Mouse (Mus musculus): ENCODE measurements around the gene Cpt1c.

The Cpt1c gene

DNA sequence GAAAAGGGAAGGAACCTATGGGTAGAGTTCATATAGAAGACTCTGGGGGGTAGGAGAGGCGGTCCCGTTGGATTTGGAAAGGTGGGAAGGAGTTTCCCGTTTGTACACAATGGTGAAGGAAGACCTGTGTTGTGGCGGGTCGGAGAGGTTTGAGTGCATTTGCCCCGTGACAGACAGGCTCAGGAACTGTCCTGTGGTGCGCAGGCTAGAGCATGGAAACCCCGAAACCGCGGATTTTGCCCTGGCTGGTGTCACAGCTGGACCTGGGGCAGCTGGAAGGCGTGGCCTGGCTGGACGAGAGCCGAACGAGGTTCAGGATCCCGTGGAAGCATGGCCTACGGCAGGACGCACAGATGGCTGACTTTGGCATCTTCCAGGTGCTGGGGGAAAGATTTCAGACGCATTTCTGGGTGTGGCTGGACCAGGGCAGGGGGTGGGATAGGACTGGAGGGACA, 23.9 kb upstream of the Cpt1c start, which contains the start of gene Bcl2l12:
TSS of gene Bcl2l12 (minus strand) at position 212 of the 455 bp plus-strand sequence.
- DNase-seq, result peak; percentile 36

DNA sequence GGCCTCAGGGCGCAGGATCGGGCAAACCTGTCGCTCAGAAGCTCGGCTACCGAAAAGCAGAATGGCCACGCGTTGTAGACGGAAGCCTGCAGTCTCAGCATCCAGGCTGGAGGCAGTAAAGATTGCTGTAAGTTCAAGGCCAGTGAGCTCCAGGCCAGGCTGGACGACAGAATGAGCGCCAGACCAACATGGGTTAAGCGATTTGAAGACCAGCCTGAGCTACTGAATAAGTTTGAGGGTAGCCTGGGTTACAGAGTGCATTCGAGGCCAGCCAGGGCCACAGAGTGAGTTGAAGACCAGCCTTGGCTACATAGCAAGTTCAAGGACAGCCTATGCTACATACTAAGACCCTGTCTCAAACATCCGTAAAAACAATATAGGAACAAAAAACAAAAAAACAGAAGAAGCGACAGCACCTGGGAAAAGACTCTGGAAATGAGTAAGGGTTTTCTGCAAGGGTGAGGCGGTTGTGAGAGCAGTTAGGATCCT, 23.3 kb upstream of the Cpt1c start:
- no peak for DNase-seq

GRCm38 (mm10) chr7:44997231-44997939, 22.7 kb upstream of the Cpt1c start, which contains the start of gene Irf3:
Gene Irf3 (plus strand): TSS chr7:44997648.
- peak; percentile 98 for DNase-seq

DNA sequence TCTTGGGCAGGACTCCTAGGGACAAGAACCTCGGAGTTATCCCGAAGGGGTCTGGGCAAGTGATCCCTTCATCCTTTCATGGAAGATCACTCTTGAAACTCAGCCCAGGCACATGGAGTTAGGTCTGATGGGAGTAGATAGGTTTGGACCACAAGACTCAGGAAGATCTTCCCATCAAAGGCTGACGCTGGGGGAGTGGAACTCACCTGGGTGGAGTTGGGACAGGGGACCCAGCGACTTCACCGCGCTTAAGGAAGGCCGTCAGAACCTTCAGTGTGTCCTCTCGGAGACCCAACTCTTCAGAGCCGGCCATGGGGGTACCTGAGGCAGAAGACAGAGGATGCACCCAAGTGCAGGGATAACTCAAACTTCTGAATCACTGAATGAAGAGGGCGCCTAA, 22.0 kb upstream of the Cpt1c start:
- peak; percentile 34 for DNase-seq

DNA sequence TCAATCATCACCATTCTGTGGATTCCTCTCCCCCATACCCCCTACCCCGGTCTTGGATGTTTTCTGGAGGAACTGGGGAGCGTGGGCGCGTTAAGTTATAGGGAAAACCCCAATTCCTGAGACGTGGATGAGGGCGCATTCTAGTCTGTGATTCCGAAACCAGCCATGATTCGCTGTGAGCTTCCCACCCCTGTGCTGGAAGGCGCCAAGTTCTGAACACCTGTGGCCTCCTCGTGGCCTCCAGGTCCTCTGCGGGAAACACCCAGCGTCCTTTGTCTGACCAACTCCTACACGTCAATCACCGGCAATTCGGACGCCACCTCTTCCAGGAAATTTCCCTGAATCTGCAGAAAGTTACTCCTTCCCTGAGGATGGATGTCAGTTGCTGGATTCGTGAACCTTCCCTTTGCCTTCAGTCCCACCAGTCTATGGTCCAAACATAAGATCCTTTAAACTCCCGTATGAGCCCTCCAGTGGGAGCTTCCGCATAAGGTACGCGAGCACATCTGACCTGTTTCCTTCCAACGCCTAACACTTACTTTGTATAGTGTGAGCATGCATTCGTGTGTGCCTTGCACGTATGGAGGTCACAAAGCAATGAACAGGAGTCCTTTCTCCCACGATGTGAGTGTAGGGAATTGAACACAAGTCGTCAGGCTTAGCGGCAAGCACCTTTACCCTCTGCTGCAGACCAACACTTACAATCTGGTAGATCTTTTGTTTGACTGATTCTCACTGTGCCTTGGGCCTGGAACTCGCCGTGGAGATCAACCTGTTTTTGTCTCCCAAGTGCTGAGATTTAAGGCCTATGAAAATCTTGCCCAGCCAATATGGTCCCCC, 12.4 kb upstream of the Cpt1c start:
- DNase-seq, result no peak

- DNase-seq, result peak; percentile 97
Observed at GRCm38 (mm10) chr7:44986192-44986878, 11.7 kb upstream of the Cpt1c start, which contains the start of gene Prmt1. Gene Prmt1 (minus strand): TSS chr7:44986568.

- DNase-seq, result peak; percentile 73
Observed at GRCm38 (mm10) chr7:44985595-44986191, 11.0 kb upstream of the Cpt1c start.

- no peak for DNase-seq
Observed at GRCm38 (mm10) chr7:44984833-44985164, 10.1 kb upstream of the Cpt1c start.

GRCm38 (mm10) chr7:44983944-44984832, 9.5 kb upstream of the Cpt1c start:
- no peak for DNase-seq

DNA sequence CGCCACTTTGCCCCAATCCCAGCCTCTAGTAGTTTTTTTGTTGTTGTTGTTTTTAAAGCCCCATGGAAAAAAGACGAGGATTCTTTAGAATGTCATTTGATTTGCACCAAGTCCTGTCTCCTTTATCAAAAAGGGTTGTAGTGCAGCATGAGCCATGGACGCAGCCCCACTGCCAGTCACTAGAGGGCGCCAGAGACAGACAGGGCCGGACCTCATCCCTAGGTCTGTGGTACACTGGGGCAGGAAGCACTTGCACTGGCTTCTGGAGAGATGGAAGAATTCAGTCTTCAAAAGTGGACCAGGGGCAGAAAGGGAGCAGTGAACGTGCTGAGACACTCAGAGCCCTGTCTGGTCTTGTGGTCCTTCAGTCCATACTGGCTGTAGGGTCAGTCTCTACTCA, 8.4 kb upstream of the Cpt1c start:
- DNase-seq, result peak; percentile 90

DNA sequence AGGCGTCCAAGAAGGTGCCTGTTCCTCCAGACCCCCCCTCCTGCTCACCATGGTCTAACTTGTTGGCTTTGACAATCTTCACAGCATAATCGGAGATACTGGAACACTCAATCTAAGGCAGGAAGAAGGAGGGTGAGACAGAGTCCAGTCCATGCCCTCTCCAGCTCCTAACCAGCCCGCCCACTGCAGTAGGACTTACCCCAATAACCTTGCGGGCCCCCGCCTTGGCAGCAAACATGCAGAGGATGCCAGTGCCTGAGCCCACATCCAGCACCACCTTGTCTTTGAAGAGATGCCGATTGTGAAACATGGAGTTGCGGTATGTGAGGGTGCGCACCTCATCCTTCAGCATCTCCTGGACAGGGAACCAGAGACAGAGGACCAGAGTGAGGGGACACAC, 6.9 kb upstream of the Cpt1c start:
- DNase-seq, result no peak

DNA sequence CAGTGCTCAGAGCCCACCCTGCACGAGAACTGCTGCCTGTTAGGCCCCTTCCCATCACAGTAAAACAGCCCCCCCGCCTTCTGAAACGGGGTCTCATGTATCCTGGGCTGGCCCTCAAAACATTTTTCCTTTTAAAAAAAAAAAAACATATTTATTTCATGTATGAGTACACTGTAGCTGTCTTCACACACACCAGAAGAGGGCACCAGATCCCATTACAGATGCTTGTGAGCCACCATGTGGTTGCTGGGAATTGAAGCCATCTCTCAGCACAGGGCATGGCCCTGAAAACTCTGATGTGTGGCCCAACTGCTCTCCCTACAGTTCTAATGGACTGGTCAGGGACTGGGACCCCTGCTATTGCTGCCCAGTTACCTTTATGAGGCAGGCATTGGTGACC, 3.6 kb upstream of the Cpt1c start:
- DNase-seq, result no peak

- no peak for DNase-seq
Observed at GRCm38 (mm10) chr7:44975117-44975419, 417 bp upstream of the Cpt1c start.

- DNase-seq, result no peak
Observed at GRCm38 (mm10) chr7:44973415-44974130, 1.1 kb downstream of the Cpt1c start.

DNA sequence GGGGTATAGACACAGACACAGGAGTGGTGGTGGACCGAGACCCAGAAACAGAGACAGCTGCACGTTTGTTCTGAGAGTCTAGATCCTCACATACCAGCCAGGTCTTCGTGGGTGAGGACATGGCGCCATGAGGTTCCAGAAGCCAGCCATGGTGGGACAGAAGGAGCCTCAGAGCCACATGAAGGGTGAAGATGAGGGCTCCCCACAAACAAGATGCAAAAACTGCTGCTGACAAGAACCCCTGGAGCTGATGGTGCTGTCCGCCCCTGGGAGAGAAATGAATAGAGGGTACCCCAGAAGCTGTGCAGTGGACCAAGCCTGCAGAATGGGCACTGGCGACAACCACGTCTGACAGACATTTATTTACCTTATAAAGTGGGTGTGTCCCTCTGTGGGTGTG, 3.5 kb downstream of the Cpt1c start:
- DNase-seq, result no peak

DNA sequence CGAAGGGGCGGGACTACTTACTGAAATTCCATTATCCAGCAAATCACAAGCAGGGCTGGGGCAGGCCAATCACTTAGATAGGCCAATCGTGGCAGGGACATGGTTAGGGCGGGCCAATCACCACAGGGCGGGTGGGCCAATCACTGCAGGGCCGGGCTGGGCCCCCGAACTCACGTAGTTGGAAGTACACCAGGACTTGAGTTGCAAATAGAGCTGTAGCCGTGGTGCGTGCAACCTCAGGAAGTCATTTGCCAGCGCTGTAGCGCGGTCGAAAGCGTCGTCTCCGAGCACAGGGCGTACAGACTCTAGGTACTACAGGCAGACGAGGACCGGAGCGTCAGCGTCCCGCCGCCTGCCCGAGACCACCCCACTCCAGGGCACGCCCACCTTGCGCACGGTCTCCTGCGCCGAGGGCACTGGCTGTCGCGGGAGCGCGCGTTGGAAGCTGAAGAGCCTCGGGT, 4.4 kb downstream of the Cpt1c start:
- DNase-seq, result peak; percentile 80

DNA sequence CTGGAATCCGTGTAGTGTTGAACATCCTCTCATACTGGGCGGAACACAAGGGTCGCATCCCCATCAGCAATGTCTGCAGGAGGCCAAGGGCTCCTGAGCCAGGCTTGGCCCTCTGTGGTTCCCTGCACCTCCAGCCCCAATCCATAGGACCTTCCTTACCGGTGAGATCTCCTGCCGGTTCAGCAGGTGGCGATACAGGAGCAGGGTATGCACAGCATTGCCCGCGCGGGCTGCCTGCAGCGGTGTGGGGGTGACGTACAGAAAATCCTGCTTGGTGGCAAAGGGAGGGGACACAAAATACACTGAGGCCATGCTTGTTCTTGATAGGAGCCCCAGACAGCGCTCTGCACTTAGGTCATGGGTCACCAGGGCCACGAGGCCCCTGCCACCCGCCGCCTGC, 8.0 kb downstream of the Cpt1c start:
- no peak for DNase-seq

- DNase-seq, result peak; percentile 50
Observed at GRCm38 (mm10) chr7:44965975-44966374, 8.7 kb downstream of the Cpt1c start.

GRCm38 (mm10) chr7:44964990-44965389, 9.7 kb downstream of the Cpt1c start:
- DNase-seq, result no peak

DNA sequence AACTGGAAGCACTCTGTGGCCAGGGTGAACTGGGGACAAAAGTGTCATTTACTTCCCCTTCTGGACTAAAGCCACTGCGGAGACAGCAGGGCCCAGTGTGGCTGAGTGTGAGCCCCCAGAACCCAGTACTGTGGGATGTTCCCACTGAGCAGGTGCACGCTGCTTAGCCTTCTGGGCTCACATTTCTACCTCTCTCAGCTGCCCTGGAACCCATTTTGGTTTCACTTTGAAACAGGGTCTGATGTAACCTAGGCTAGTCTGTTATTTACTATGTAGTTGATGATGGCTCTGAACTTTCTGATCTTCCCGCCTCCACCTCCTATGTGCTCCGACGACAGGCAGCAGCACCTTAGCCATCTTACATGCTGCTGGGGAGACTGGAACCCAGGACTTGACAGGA, 11.8 kb downstream of the Cpt1c start:
- DNase-seq, result no peak

- no peak for DNase-seq
Observed at GRCm38 (mm10) chr7:44962337-44962736, 12.3 kb downstream of the Cpt1c start.
